Mouse (Mus musculus) ovary, adult 18-20 months (tissue): Measurements from ENCODE around the gene Dhrs3.

ENCODE experiments used
- DNase-seq: peaks from one replicate; pipeline ENCODE4 v3.0.0; 2022; ENCODE audit warnings: low spot score, mixed read lengths

The Dhrs3 gene

GRCm38 (mm10) chr4:144972948-144973720 is 80.5 kb downstream of the Dhrs3 start:
- no peak for DNase-seq

- DNase-seq, result no peak
Observed at GRCm38 (mm10) chr4:144974458-144974857, 81.8 kb downstream of the Dhrs3 start.

GRCm38 (mm10) chr4:144975505-144975904 is 82.9 kb downstream of the Dhrs3 start:
- no peak for DNase-seq

GRCm38 (mm10) chr4:144977057-144977456 is 84.4 kb downstream of the Dhrs3 start:
- DNase-seq, result no peak
